Mouse (Mus musculus): ENCODE measurements around the gene Chrdl2. TPM values are rescaled to one million over a fixed set of nuclear protein-coding genes. Genes with fewer than 3 reads are reported as not detected.
A peak's percentile ranks its signal among the peaks of the same experiment; 100 is the strongest.
"Not testable (repeated sequence)": the region's sequence is repeated elsewhere in the genome, so short reads cannot be mapped to it uniquely, and the experiment has no call there.

Chrdl2 gene
- polyA plus RNA-seq, 1 experiment from 2014 or later, result not detected

DNA sequence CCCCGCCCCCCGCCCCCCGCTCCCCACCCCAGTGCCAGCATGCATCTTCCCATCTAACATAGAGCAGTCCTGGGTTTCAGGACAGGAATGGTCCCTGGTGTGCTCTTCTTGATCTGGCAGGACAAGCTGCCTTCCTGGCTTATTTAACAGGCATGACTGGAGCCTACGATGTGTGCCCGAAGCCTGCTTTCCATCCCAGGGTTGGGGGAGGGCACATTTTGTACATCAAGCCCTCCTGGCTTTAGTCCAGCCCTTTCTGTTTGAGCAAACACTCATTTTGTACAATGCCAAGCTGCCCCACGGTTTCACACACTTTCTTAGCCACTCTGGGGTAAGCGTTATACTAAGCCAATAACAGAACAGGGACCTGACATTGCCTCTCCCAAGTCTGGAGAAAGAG lies 30.1 kb downstream of the Chrdl2 start:
- 71% methylated on average over 6 of the region's 7 CpGs for WGBS (ENCODE audit: insufficient replicate concordance)
- Histone ChIP-seq H3K4me1 (ENCODE audit: insufficient read depth) (no peaks in the 10 kb centered on the region), H3K27me3 (ENCODE audit: insufficient read depth, low read length) (no peaks in the 10 kb centered on the region), H3K36me3 (replicated peaks; ENCODE audit: insufficient read depth, low read length) (no peaks in the 10 kb centered on the region), H3K9ac (replicated peaks) (no peak overlapping the region), H3K4me2 (ENCODE audit: low read depth, low read length) (no peak overlapping the region), H3K4me3 (ENCODE audit: low read depth, low read length) (no peak overlapping the region), H3K9me3 (ENCODE audit: low read length) (no peaks in the 10 kb centered on the region), H3K27ac (ENCODE audit: low read depth) (no peak overlapping the region)
- TF ChIP-seq EP300 (IDR thresholded peaks at IDR 0.05; ENCODE audit: low read depth), result no peak
- no peak for TF ChIP-seq CTCF (IDR thresholded peaks at IDR 0.05; ENCODE audit: low read depth)
- ATAC-seq (no peak), DNase-seq (no peak)

DNA sequence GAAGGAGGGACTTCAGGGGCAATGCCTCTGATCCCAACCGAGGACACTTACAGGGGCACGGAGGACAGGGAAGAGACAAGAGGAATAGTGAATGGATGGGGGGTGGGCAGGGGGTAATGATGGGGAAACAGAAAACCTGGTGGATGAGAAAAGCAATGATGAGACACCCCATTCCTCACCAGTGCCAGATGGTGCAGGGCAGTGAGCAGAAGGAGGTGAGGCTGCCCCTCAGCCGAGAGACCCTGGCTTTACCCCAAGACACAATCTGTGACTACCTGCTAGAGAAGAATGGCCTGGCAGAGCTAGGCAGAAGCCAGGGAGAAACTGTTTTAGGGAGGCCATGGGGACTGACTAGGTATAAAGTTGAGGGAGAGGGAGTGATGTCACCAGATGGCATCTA lies 30.5 kb downstream of the Chrdl2 start:
- ATAC-seq (no peak), DNase-seq (no peak)
- Histone ChIP-seq H3K9me3 (ENCODE audit: low read length) (no peaks in the 10 kb centered on the region), H3K27me3 (ENCODE audit: insufficient read depth, low read length) (no peaks in the 10 kb centered on the region), H3K4me2 (ENCODE audit: low read depth, low read length) (no peak overlapping the region), H3K36me3 (replicated peaks; ENCODE audit: insufficient read depth, low read length) (no peaks in the 10 kb centered on the region), H3K4me3 (ENCODE audit: low read depth, low read length) (no peak overlapping the region), H3K4me1 (ENCODE audit: insufficient read depth) (no peaks in the 10 kb centered on the region), H3K9ac (replicated peaks) (no peak overlapping the region), H3K27ac (ENCODE audit: low read depth) (no peak overlapping the region)
- TF ChIP-seq CTCF (IDR thresholded peaks at IDR 0.05; ENCODE audit: low read depth) (no peak), EP300 (IDR thresholded peaks at IDR 0.05; ENCODE audit: low read depth) (no peak)
- 70% methylated on average over 3 of the region's 3 CpGs for WGBS (ENCODE audit: insufficient replicate concordance)

DNA sequence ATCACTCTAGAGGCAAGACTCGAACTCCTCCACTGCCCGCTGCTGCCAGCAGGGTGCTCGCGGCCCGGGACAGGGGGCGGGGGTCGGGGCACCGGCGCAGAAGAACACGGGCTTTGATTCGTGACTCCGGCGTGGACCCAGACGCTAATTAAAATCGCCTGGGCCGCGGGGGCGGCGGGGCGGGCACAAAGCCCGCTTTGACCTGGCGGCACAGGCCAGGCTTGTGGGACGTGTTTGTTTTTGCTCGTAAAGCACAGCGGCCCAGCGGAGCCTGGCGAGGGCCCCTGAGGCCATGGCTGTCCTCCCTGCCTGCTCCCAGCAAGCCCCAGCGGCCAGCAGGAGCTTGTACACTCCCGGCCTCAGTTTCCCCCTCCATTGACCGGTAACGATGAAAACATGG lies 36.1 kb downstream of the Chrdl2 start:
- Histone ChIP-seq H3K4me1 (ENCODE audit: insufficient read depth) (0 out of 2 replicates have a peak, but pooled peaks cover 3% of the 10 kb centered on the region), H3K4me3 (ENCODE audit: low read depth, low read length) (no peak overlapping the region), H3K9me3 (ENCODE audit: low read length) (no peaks in the 10 kb centered on the region), H3K27ac (ENCODE audit: low read depth) (no peak overlapping the region), H3K4me2 (ENCODE audit: low read depth, low read length) (peak overlapping the region; percentile 22; the same call in 1 of the 2 replicates), H3K27me3 (ENCODE audit: insufficient read depth, low read length) (peaks cover 7% of the 10 kb centered on the region; the same call in 1 of the 2 replicates), H3K9ac (replicated peaks) (no peak overlapping the region), H3K36me3 (replicated peaks; ENCODE audit: insufficient read depth, low read length) (no peaks in the 10 kb centered on the region)
- WGBS (ENCODE audit: insufficient replicate concordance), result 25% methylated on average over 31 of the region's 31 CpGs
- DNase-seq (no peak), ATAC-seq (no peak)
- TF ChIP-seq CTCF (IDR thresholded peaks at IDR 0.05; ENCODE audit: low read depth) (no peak), EP300 (IDR thresholded peaks at IDR 0.05; ENCODE audit: low read depth) (no peak)

DNA sequence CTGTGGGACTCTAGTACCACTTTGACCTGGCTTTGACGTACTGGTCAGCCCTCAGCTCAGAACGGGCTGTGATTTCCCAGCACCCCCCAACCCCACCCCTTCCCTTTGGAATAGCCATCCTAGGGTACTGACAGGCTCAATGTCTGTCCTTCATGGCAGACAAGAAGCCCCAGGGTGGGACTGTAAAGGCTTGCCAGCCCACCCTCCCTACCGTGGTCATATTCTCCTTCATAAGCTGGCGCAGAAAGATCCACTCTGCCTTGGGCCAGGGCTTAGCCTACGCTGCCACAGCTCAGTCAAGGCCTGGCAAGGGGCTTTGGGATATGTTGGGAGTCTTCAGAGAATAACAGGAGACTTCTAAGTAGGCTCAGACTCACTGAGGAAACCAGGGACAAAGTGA lies 37.1 kb downstream of the Chrdl2 start:
- Histone ChIP-seq H3K4me3 (ENCODE audit: low read depth, low read length) (no peak overlapping the region), H3K4me2 (ENCODE audit: low read depth, low read length) (no peak overlapping the region), H3K4me1 (ENCODE audit: insufficient read depth) (0 out of 2 replicates have a peak, but pooled peaks cover 3% of the 10 kb centered on the region), H3K36me3 (replicated peaks; ENCODE audit: insufficient read depth, low read length) (no peaks in the 10 kb centered on the region), H3K27me3 (ENCODE audit: insufficient read depth, low read length) (peaks cover 7% of the 10 kb centered on the region; the same call in 1 of the 2 replicates), H3K27ac (ENCODE audit: low read depth) (no peak overlapping the region), H3K9me3 (ENCODE audit: low read length) (no peaks in the 10 kb centered on the region), H3K9ac (replicated peaks) (no peak overlapping the region)
- DNase-seq, result no peak
- TF ChIP-seq EP300 (IDR thresholded peaks at IDR 0.05; ENCODE audit: low read depth) (no peak), CTCF (IDR thresholded peaks at IDR 0.05; ENCODE audit: low read depth) (no peak)
- no peak for ATAC-seq
- 66% methylated on average over 5 of the region's 5 CpGs for WGBS (ENCODE audit: insufficient replicate concordance)

DNA sequence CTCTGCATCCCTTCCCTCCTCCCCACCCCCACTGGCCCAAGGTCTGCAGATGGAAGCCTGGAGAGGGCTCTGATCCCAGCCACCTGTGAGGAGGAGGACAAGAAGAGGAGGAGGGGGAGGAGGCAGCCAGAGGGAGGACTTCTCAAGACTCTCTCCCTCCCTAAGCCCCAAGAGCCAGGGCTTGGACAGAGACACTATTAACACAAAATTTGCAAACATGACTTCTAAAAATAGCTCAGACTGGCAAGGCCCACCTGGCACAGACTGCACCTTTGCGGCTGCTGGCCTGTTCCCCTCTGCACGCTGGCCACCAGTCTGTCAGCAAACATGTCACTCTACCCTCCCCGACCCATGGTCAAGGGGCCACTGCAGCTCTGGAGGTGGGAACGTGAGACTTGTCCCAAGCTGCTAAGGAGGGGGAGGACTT lies 37.6 kb downstream of the Chrdl2 start:
- DNase-seq (no peak), ATAC-seq (no peak)
- TF ChIP-seq CTCF (IDR thresholded peaks at IDR 0.05; ENCODE audit: low read depth) (no peak), EP300 (IDR thresholded peaks at IDR 0.05; ENCODE audit: low read depth) (no peak)
- H3K4me3 ChIP-seq (ENCODE audit: low read depth, low read length), result no peak overlapping the region
- no peaks in the 10 kb centered on the region for H3K9me3 ChIP-seq (ENCODE audit: low read length)
- H3K27ac ChIP-seq (ENCODE audit: low read depth), result no peak overlapping the region
- H3K36me3 ChIP-seq (replicated peaks; ENCODE audit: insufficient read depth, low read length), result no peaks in the 10 kb centered on the region
- no peak overlapping the region for H3K4me2 ChIP-seq (ENCODE audit: low read depth, low read length)
- H3K9ac ChIP-seq (replicated peaks), result no peak overlapping the region
- 0 out of 2 replicates have a peak, but pooled peaks cover 3% of the 10 kb centered on the region for H3K4me1 ChIP-seq (ENCODE audit: insufficient read depth)
- WGBS (ENCODE audit: insufficient replicate concordance), result 33% methylated on average over 4 of the region's 4 CpGs
- peaks cover 7% of the 10 kb centered on the region; the same call in 1 of the 2 replicates for H3K27me3 ChIP-seq (ENCODE audit: insufficient read depth, low read length)

DNA sequence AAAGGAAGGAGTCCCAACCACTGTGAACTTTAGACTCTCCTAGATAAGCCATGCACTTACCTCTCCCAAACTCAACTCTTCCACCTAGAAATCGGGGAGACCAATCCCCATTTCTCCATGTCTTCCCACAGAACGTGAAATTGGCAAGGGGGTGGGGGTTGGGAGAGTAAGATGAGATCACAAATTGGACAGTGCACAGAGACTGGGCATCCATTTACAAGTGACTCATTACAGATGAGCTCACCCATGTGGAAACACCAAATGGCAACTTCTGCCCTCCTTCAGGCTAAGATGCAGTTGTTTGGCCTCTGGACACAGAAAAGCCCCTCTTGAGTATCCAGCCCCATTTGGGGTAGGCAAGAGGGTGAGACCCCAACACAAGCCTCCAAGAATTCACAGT lies 40.5 kb downstream of the Chrdl2 start:
- Histone ChIP-seq H3K4me1 (ENCODE audit: insufficient read depth) (0 out of 2 replicates have a peak, but pooled peaks cover 3% of the 10 kb centered on the region), H3K27ac (ENCODE audit: low read depth) (no peak overlapping the region), H3K9ac (replicated peaks) (no peak overlapping the region), H3K9me3 (ENCODE audit: low read length) (no peaks in the 10 kb centered on the region), H3K4me2 (ENCODE audit: low read depth, low read length) (no peak overlapping the region), H3K27me3 (ENCODE audit: insufficient read depth, low read length) (peaks cover 7% of the 10 kb centered on the region; the same call in 1 of the 2 replicates), H3K4me3 (ENCODE audit: low read depth, low read length) (no peak overlapping the region), H3K36me3 (replicated peaks; ENCODE audit: insufficient read depth, low read length) (no peaks in the 10 kb centered on the region)
- no peak for ATAC-seq
- no peak for DNase-seq
- TF ChIP-seq CTCF (IDR thresholded peaks at IDR 0.05; ENCODE audit: low read depth), result no peak
- TF ChIP-seq EP300 (IDR thresholded peaks at IDR 0.05; ENCODE audit: low read depth), result no peak
- 50% methylated on average over 2 of the region's 2 CpGs for WGBS (ENCODE audit: insufficient replicate concordance)

DNA sequence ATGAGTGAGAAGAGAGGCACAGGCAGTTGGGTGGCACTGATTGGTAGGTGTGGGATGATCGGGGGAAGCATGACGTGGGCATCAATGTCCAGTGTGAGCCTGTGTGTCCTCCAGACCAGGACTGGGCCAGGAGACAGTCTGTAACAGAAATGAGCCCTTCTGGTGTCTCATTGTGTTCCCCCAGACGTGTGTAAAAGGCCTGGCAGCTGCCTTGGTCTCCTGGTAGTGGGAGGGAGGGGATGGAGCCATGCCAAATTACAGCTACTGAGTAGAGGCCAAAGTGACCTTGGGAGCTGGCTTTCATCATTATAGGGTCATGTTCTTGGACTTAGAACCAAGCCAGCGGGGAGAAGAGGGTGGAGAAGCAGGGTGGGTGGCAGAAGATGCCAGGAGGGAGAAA lies 45.9 kb downstream of the Chrdl2 start:
- WGBS (ENCODE audit: insufficient replicate concordance), result 63% methylated on average over 4 of the region's 4 CpGs
- no peak for ATAC-seq
- Histone ChIP-seq H3K4me1 (ENCODE audit: insufficient read depth) (no peaks in the 10 kb centered on the region), H3K36me3 (replicated peaks; ENCODE audit: insufficient read depth, low read length) (no peaks in the 10 kb centered on the region), H3K4me3 (ENCODE audit: low read depth, low read length) (no peak overlapping the region), H3K9ac (replicated peaks) (no peak overlapping the region), H3K4me2 (ENCODE audit: low read depth, low read length) (no peak overlapping the region), H3K27ac (ENCODE audit: low read depth) (no peak overlapping the region), H3K9me3 (ENCODE audit: low read length) (no peaks in the 10 kb centered on the region), H3K27me3 (ENCODE audit: insufficient read depth, low read length) (no peaks in the 10 kb centered on the region)
- DNase-seq, result no peak
- TF ChIP-seq EP300 (IDR thresholded peaks at IDR 0.05; ENCODE audit: low read depth), result no peak
- no peak for TF ChIP-seq CTCF (IDR thresholded peaks at IDR 0.05; ENCODE audit: low read depth)

DNA sequence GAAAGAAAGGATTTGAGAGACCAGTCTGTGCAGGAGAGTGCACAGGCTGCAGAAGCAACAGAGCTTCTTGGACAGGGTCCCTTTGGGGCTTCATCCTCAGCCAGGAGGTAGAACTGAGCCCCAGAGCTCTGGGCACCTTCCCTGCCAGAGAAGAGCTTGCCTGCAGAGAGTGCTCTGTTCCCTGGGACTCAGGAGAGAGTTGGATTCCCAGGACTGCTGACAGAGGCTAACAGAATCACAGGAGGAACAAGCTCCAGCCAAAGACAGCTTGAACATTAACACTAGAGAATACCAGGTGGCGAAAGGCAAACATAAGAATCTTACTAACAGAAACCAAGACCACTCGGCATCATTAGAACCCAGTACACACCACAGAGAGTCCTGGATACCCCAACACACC lies 47.0 kb downstream of the Chrdl2 start:
- not testable (repeated sequence) for H3K36me3 ChIP-seq (replicated peaks; ENCODE audit: insufficient read depth, low read length); ATAC-seq

More for the DNA sequence above, 47.0 kb downstream of the Chrdl2 start:
- H3K4me2 ChIP-seq (ENCODE audit: low read depth, low read length); DNase-seq; H3K27me3 ChIP-seq (ENCODE audit: insufficient read depth, low read length); H3K4me1 ChIP-seq (ENCODE audit: insufficient read depth); H3K9me3 ChIP-seq (ENCODE audit: low read length); H3K9ac ChIP-seq (replicated peaks); H3K27ac ChIP-seq (ENCODE audit: low read depth); H3K4me3 ChIP-seq (ENCODE audit: low read depth, low read length): not testable (repeated sequence)
- WGBS (ENCODE audit: insufficient replicate concordance), result 75% methylated on average over 2 of the region's 2 CpGs

All from liver, postnatal 0 days (tissue).